Mouse (Mus musculus) myocyte (in vitro differentiated cells): ENCODE data around the gene Vav3.

ENCODE experiments used
- CEBPB ChIP-seq: IDR thresholded peaks from 2 replicates; pipeline ENCODE4 v1.6.1; 2011; ENCODE audit warnings: mild to moderate bottlenecking, moderate library complexity; ENCODE audit not compliant: poor library complexity, insufficient read depth, severe bottlenecking
- E2F4 ChIP-seq: IDR thresholded peaks from one replicate; pipeline ENCODE4 v1.6.1; 2011; ENCODE audit warnings: mild to moderate bottlenecking, control low read depth, moderate library complexity; ENCODE audit not compliant: insufficient read depth
- MAX ChIP-seq: IDR thresholded peaks from one replicate; pipeline ENCODE4 v1.6.1; 2011; ENCODE audit warnings: low read depth, mild to moderate bottlenecking, control low read depth
- MYOD1 ChIP-seq, 3 experiments: IDR thresholded peaks; one replicate each; pipeline ENCODE4 v1.6.1; 2011; ENCODE audit warnings: control low read depth in 2 of 3, low read depth in 2 of 3, mild to moderate bottlenecking in 2 of 3, moderate library complexity in 1 of 3; ENCODE audit not compliant: insufficient read length in 2 of 3, control insufficient read depth in 1 of 3
- MYOG ChIP-seq, 3 experiments: IDR thresholded peaks; one replicate each; pipeline ENCODE4 v1.6.1; 2011; ENCODE audit warnings: control low read depth in 2 of 3, low read depth in 2 of 3, mild to moderate bottlenecking in 2 of 3; ENCODE audit not compliant: insufficient read length in 2 of 3, control insufficient read depth in 1 of 3, insufficient read depth in 1 of 3
- POLR2A ChIP-seq: IDR thresholded peaks from one replicate; pipeline ENCODE4 v1.6.1; 2011; ENCODE audit warnings: low read depth, mild to moderate bottlenecking, control low read depth, moderate library complexity; ENCODE audit not compliant: insufficient read length
- POLR2AphosphoS2 ChIP-seq: IDR thresholded peaks from one replicate; pipeline ENCODE4 v1.6.1; 2011; ENCODE audit warnings: low read depth, control low read depth; ENCODE audit not compliant: insufficient read length
- REST ChIP-seq: IDR thresholded peaks from one replicate; pipeline ENCODE4 v1.6.1; 2011; ENCODE audit warnings: mild to moderate bottlenecking, control low read depth, moderate library complexity; ENCODE audit not compliant: insufficient read depth, insufficient read length
- TCF12 ChIP-seq: IDR thresholded peaks from one replicate; pipeline ENCODE4 v1.6.1; 2011; ENCODE audit warnings: mild to moderate bottlenecking, control low read depth; ENCODE audit not compliant: poor library complexity, insufficient read depth, severe bottlenecking
- TCF3 ChIP-seq: IDR thresholded peaks from one replicate; pipeline ENCODE4 v1.6.1; 2011; ENCODE audit warnings: low read depth, control low read depth; ENCODE audit not compliant: insufficient read length
- USF1 ChIP-seq: IDR thresholded peaks from one replicate; pipeline ENCODE4 v1.6.1; 2011; ENCODE audit warnings: low read depth, mild to moderate bottlenecking, control low read depth, moderate library complexity

GRCm38 (mm10) chr3:109327128-109327527 lies 13.3 kb upstream of the Vav3 start:
- TF ChIP-seq POLR2AphosphoS2 (no peak), USF1 (no peak), TCF12 (no peak), POLR2A (no peak), TCF3 (no peak), CEBPB (no peak), MYOG (IDR thresholded peaks at IDR 0.05; ENCODE audit: control insufficient read depth in 1 of 3, insufficient read depth in 1 of 3, insufficient read length in 2 of 3, low read depth in 2 of 3) (no peak), MAX (no peak), REST (no peak), MYOD1 (IDR thresholded peaks at IDR 0.05; ENCODE audit: control insufficient read depth in 1 of 3, insufficient read length in 2 of 3, low read depth in 2 of 3) (peak in 1 of 3 experiments; percentile 49), E2F4 (no peak)
